Mouse (Mus musculus) hematopoietic multipotent progenitor cell, adult 10-12 weeks (in vitro differentiated cells): Measurements from ENCODE around the gene Dusp7. TPM values are rescaled to one million over a fixed set of nuclear protein-coding genes. Genes with fewer than 3 reads are reported as not detected.

Experiments
- polyA plus RNA-seq: library from polyadenylated mRNA; stranded (reverse); fragments of >175 nt; gene quantifications from 2 replicates; pipeline ENCODE4 v1.2.3, GENCODE M21; 2012; ENCODE audit warnings: low replicate concordance

Dusp7 gene
- 34.0 and 65.7 TPM in 2 replicates for polyA plus RNA-seq

DNA sequence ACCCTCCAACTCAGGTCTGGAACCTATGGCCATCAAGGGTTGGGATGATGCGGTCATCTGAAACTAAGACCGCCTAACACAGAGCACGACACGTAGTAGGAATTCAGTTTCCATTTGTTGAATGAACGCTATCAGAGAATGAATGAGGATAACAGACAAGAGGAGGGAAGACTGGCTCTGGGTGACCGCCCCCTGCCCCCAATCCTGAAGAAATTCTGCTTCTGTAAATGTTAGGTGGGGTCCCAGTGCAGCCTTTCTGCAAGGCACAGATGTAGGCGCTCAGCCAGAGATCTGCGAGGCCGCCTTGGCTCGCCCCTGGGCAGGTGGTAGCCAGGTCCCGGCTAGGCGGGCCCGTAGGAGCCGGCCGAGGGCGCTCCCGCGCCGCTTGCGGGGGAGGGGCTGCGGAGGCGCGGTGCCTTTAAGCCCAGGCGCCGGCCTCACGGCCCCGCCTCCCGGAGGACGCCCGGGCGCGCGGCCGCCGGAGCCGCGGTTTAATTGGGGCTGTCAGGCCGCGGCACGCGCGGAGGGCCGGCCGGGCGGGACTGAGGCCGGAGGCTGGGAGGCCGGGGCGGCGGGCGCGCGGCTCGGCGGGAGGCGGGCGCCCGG is at the start of gene Dusp7:
Gene Dusp7, plus strand, starts transcription at position 521 of the 606 bp plus-strand sequence.

Other genes starting within 250 kb of the Dusp7 start
- gene Glyctk, start 210.5 kb upstream of the Dusp7 start, polyA plus RNA-seq = 4.0 and 5.8 TPM in 2 replicates
- 12.3 and 20.0 TPM in 2 replicates for gene Wdr82, start 197.7 kb upstream of the Dusp7 start, polyA plus RNA-seq
- gene Ppm1m, start 168.9 kb upstream of the Dusp7 start, polyA plus RNA-seq = 93.5 and 123 TPM in 2 replicates
- 96.4 and 134 TPM in 2 replicates for gene Twf2, start 165.5 kb upstream of the Dusp7 start, polyA plus RNA-seq
- 60.9 and 63.2 TPM in 2 replicates for gene Tlr9, start 146.0 kb upstream of the Dusp7 start, polyA plus RNA-seq
- 8.3 and 18.2 TPM in 2 replicates for gene Alas1, start 120.0 kb upstream of the Dusp7 start, polyA plus RNA-seq
- 1.5 and 3.1 TPM in 2 replicates for gene Poc1a, start 87.6 kb upstream of the Dusp7 start, polyA plus RNA-seq
- gene Rpl29, start 60.8 kb downstream of the Dusp7 start, polyA plus RNA-seq = 18.9 and 19.9 TPM in 2 replicates
- 20.3 and 21.3 TPM in 2 replicates for gene Acy1, start 69.7 kb downstream of the Dusp7 start, polyA plus RNA-seq
- 4.2 and 4.6 TPM in 2 replicates for gene Abhd14b, start 78.8 kb downstream of the Dusp7 start, polyA plus RNA-seq
- gene Abhd14a, start 79.0 kb downstream of the Dusp7 start, polyA plus RNA-seq = 2.3 and 7.2 TPM in 2 replicates
- gene Pcbp4, start 84.7 kb downstream of the Dusp7 start, polyA plus RNA-seq = 34.0 and 111 TPM in 2 replicates
- 0.31 and 0.72 TPM in 2 replicates for gene Gpr62, start 97.3 kb downstream of the Dusp7 start, polyA plus RNA-seq
- gene Rrp9, start 107.3 kb downstream of the Dusp7 start, polyA plus RNA-seq = 132 and 239 TPM in 2 replicates
- gene Parp3, start 108.3 kb downstream of the Dusp7 start, polyA plus RNA-seq = 72.0 and 84.0 TPM in 2 replicates
- not detected in 2 replicates for gene Iqcf1, start 131.3 kb downstream of the Dusp7 start, polyA plus RNA-seq
- gene Iqcf5, start 145.9 kb downstream of the Dusp7 start, polyA plus RNA-seq = not detected in 2 replicates
- not detected in 2 replicates for gene Iqcf3, start 193.0 kb downstream of the Dusp7 start, polyA plus RNA-seq
- gene Iqcf4, start 202.4 kb downstream of the Dusp7 start, polyA plus RNA-seq = not detected in 2 replicates